Mouse (Mus musculus) hindbrain, embryonic 10.5 days (tissue): ENCODE measurements at regions not wholly inside any gene's neighbourhood (a gene's known extent, or its start where the extent isn't known, plus 50 kb on each side); places are given as distances from the start of the nearest gene placed in this dataset.

Experiments
- DNase-seq: peaks from one replicate; pipeline ENCODE4 v3.0.0-alpha.2; 2017; ENCODE audit warnings: low spot score
- H3K27ac ChIP-seq: fragments of 300-500 bp; sonication (generic); 2 replicates; pipeline ENCODE4 v1.5.1; 2016; ENCODE audit warnings: mild to moderate bottlenecking, moderate library complexity
- H3K27me3 ChIP-seq: fragments of 300-500 bp; sonication (generic); 2 replicates; pipeline ENCODE4 v1.6.1; 2016; ENCODE audit warnings: mild to moderate bottlenecking; ENCODE audit not compliant: poor library complexity, insufficient read depth, severe bottlenecking
- H3K36me3 ChIP-seq: fragments of 300-500 bp; sonication (generic); 2 replicates; pipeline ENCODE4 v1.6.1; 2016; ENCODE audit warnings: mild to moderate bottlenecking, moderate library complexity
- H3K4me1 ChIP-seq: fragments of 300-500 bp; sonication (generic); replicated peaks from 2 replicates; pipeline ENCODE4 v1.6.1; 2016; ENCODE audit warnings: mild to moderate bottlenecking
- H3K4me3 ChIP-seq: fragments of 300-500 bp; sonication (generic); 2 replicates; pipeline ENCODE4 v1.5.1; 2016; ENCODE audit warnings: mild to moderate bottlenecking, moderate library complexity
- H3K9me3 ChIP-seq: fragments of 300-500 bp; sonication (generic); 2 replicates; pipeline ENCODE4 v1.6.1; 2016; ENCODE audit warnings: mild to moderate bottlenecking, moderate library complexity
- WGBS: fragments of 180-500 bp; shearing (Covaris S2); methylation state at CpG from one replicate; pipeline ENCODE4 v1.1.7; 2016; 5-methylcytosine and 5-hydroxymethylcytosine counted together

GRCm38 (mm10) chr3:9920331-9920730, 167.6 kb upstream of the Gm9833 start:
- Histone ChIP-seq H3K4me1 (no peaks in the 10 kb centered on the region), H3K36me3 (no peaks in the 10 kb centered on the region), H3K27me3 (no peaks in the 10 kb centered on the region), H3K4me3 (no peak overlapping the region), H3K27ac (no peak overlapping the region), H3K9me3 (no peaks in the 10 kb centered on the region)
- DNase-seq = no peak
- 92% methylated on average over 3 of the region's 3 CpGs for WGBS

- no peak overlapping the region for H3K4me3 ChIP-seq
- H3K27me3 ChIP-seq = no peaks in the 10 kb centered on the region
- 87% methylated on average over 1 of the region's 1 CpGs for WGBS
- no peaks in the 10 kb centered on the region for H3K36me3 ChIP-seq
- no peak overlapping the region for H3K27ac ChIP-seq
- no peak for DNase-seq
- H3K4me1 ChIP-seq = no peaks in the 10 kb centered on the region
- H3K9me3 ChIP-seq = no peaks in the 10 kb centered on the region
These were observed 166.2 kb upstream of the Gm9833 start for GRCm38 (mm10) chr3:9921730-9922129.

- Histone ChIP-seq H3K4me1 (no peaks in the 10 kb centered on the region), H3K9me3 (no peaks in the 10 kb centered on the region), H3K27me3 (no peaks in the 10 kb centered on the region), H3K4me3 (no peak overlapping the region), H3K36me3 (no peaks in the 10 kb centered on the region), H3K27ac (no peak overlapping the region)
- 93% methylated on average over 10 of the region's 10 CpGs for WGBS
- no peak for DNase-seq
These were observed 165.3 kb upstream of the Gm9833 start for GRCm38 (mm10) chr3:9922541-9923046.

DNA sequence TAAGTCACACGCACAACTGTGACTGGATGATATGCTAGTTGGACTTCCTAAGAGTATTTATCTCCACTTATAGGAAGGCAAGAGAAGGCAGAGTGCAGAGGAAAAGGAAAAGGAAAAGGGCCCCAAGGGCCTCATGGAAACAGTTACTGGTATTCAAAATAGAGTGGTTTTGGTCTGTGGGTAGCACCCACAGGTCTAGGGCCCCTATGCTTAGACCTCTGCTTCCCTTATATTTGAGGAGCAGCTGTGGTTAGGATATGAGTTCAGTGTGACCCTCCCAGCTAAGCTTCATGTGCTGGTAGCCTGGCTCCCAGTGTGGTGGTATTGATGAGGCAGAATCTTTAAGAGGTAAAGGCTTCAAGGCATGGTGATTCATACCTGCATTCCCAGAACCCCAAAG, 163.3 kb upstream of the Gm9833 start:
- Histone ChIP-seq H3K27me3 (no peaks in the 10 kb centered on the region), H3K27ac (no peak overlapping the region), H3K9me3 (no peaks in the 10 kb centered on the region), H3K4me3 (no peak overlapping the region), H3K4me1 (no peaks in the 10 kb centered on the region), H3K36me3 (no peaks in the 10 kb centered on the region)
- 95% methylated on average over 1 of the region's 1 CpGs for WGBS
- no peak for DNase-seq

DNA sequence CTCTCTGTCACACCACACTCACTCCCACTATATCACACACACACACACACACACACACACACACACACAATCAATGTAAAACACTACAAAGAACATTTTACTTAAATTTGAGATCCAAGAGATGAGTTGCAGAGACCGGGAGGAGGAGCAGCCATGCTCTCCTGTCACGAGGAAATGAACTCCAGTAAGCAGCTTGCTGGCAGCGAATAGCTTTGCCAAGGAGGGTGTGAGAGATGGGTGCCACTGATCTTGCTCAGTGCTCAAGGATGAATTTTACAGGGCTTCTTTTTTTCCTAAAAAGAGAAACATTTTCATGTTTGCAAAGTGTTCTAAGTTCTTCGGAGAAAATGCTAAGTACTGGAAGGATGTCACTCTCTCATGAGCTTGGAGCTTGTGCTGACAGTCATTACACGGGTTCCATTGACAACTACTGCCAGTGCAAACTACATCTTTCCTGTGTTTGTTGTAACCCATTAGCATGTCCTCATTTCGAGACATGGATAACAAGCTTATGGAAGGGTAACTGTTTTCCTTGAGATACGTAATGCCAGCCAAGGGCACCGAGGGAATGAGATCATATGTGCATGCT, 151.0 kb upstream of the Gm9833 start:
- Histone ChIP-seq H3K4me1 (no peaks in the 10 kb centered on the region), H3K4me3 (no peak overlapping the region), H3K9me3 (no peaks in the 10 kb centered on the region), H3K36me3 (no peaks in the 10 kb centered on the region), H3K27ac (no peak overlapping the region), H3K27me3 (no peaks in the 10 kb centered on the region)
- no peak for DNase-seq
- WGBS = 88% methylated on average over 8 of the region's 8 CpGs

- Histone ChIP-seq H3K27ac (no peak overlapping the region), H3K27me3 (no peaks in the 10 kb centered on the region), H3K9me3 (no peaks in the 10 kb centered on the region), H3K4me3 (no peak overlapping the region), H3K36me3 (no peaks in the 10 kb centered on the region), H3K4me1 (no peaks in the 10 kb centered on the region)
- 83% methylated on average over 1 of the region's 1 CpGs for WGBS
- DNase-seq = no peak
These were observed 149.3 kb upstream of the Gm9833 start for GRCm38 (mm10) chr3:9938651-9939050.

DNA sequence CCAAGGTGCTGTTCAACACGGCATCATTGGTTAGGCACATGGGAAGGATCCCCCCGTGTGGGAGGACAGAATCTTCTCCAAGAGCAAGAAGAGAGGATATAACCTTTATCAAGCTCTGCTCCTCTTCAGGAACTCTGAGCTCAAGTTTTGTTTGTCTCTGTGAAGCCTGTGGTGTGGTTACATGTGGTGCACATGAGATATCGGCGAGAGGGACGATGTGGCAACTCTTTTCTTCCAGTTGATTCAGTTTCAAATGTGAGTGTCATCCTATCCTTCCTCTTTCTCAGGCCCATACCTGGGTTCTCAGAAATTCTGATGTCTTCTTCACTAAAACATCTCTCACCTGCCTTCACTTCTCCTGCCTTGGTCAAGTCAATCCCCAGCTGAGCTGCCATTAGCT, 145.3 kb upstream of the Gm9833 start:
- H3K27ac ChIP-seq = no peak overlapping the region
- no peak for DNase-seq
- 91% methylated on average over 5 of the region's 5 CpGs for WGBS
- H3K36me3 ChIP-seq = no peaks in the 10 kb centered on the region
- H3K27me3 ChIP-seq = no peaks in the 10 kb centered on the region
- H3K4me3 ChIP-seq = no peak overlapping the region
- no peaks in the 10 kb centered on the region for H3K4me1 ChIP-seq
- H3K9me3 ChIP-seq = no peaks in the 10 kb centered on the region

GRCm38 (mm10) chr3:9947357-9948065, 140.4 kb upstream of the Gm9833 start:
- 54% methylated on average over 11 of the region's 11 CpGs for WGBS
- Histone ChIP-seq H3K9me3 (no peaks in the 10 kb centered on the region), H3K27me3 (no peaks in the 10 kb centered on the region), H3K36me3 (no peaks in the 10 kb centered on the region), H3K4me1 (no peaks in the 10 kb centered on the region), H3K4me3 (no peak overlapping the region), H3K27ac (no peak overlapping the region)
- peak; percentile 52 for DNase-seq

DNA sequence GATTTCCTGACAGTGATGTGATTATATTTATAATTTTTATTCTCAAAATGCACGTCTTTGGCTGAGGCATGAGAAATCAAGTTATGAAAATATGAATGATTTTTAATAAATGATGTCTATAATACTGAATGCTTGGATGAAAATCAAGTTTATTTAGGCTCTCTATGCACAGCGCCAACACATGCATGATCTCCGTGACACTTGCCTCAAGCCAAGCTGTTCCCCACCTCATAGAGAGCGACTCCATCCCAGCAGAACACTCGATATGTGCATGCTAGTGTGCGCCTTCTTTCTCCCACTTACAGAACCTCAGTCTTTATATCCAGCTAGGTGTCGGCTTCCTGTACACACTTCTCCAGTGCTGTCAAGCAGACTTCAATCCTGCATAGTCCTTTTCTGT, 139.8 kb upstream of the Gm9833 start:
- Histone ChIP-seq H3K9me3 (no peaks in the 10 kb centered on the region), H3K4me3 (no peak overlapping the region), H3K36me3 (no peaks in the 10 kb centered on the region), H3K27ac (no peak overlapping the region), H3K4me1 (no peaks in the 10 kb centered on the region), H3K27me3 (no peaks in the 10 kb centered on the region)
- WGBS = 76% methylated on average over 7 of the region's 7 CpGs
- no peak for DNase-seq

- 88% methylated on average over 3 of the region's 3 CpGs for whole genome bisulfite sequencing
- Histone ChIP-seq H3K27me3 (no peaks in the 10 kb centered on the region), H3K9me3 (no peaks in the 10 kb centered on the region), H3K27ac (no peak overlapping the region), H3K4me3 (no peak overlapping the region), H3K4me1 (no peaks in the 10 kb centered on the region), H3K36me3 (no peaks in the 10 kb centered on the region)
- no peak for DNase-seq
These were observed 130.0 kb upstream of the Gm9833 start for GRCm38 (mm10) chr3:9957870-9958269.

DNA sequence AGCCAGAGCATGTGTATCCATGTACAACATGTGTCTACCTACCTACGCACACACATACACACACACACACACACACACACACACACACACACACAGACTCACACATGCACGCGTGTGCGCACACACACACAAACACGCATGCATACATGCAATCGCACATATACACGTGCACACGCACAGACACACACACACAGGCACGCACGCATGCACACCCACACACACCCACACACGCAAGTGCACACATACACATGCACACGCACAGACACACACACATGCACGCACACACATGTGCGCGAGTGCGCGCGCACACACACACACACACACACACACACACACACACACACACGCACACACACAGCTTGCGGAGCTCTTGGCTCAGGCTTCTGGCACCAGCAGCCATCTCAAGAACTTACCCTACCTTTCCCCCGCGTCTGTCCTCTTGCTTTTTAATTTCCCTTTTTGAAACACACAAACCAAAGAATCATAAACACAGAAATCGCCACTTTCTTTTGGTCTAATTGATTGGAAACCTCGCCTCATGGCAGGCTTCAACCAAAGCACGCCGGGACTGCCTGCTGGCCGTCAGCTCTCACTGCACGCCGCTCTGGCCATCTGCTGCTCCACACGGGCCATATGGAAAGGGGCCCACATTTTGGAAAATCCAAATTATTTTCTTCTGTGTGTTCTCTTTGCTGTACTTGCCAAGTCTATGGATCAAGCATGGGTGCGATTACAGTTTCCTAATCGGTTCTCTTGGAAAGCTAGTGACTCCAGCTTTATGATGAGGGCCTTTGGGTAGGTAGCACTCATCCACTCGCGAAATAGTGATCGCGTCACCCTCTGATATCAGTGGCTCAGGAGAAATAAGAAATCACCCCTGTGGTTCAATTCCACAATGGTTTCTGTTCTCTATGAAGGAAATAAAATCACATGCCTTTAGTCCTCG, 127.9 kb upstream of the Gm9833 start:
- Histone ChIP-seq H3K27me3 (no peaks in the 10 kb centered on the region), H3K4me1 (no peaks in the 10 kb centered on the region), H3K9me3 (no peaks in the 10 kb centered on the region), H3K27ac (no peak overlapping the region), H3K4me3 (no peak overlapping the region), H3K36me3 (no peaks in the 10 kb centered on the region)
- WGBS = 94% methylated on average over 37 of the region's 37 CpGs
- DNase-seq = no peak

DNA sequence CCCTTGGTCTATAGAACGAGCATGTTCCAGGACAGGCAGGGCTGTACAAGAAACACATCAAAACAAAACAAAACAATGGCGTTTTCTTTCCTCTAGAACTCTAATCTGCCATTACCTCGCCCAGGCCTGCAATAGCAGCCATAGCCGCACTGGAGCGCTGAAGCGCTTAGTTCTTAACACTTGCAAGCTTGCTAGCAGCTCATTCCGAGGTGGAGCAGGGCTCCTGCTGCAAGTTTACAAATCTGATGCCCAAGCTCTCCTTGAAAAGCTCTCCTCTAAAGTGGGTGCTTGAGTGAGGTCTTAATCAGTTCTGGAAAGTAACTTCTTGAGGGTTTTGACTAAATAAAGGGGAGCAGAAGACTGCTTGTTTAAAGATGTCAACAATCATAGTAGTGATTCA, 127.2 kb upstream of the Gm9833 start:
- 62% methylated on average over 7 of the region's 7 CpGs for WGBS

More for the DNA sequence above, 127.2 kb upstream of the Gm9833 start:
- no peak overlapping the region for H3K4me3 ChIP-seq
- H3K9me3 ChIP-seq = no peaks in the 10 kb centered on the region
- H3K27me3 ChIP-seq = no peaks in the 10 kb centered on the region
- H3K27ac ChIP-seq = no peak overlapping the region
- no peak for DNase-seq
- no peaks in the 10 kb centered on the region for H3K36me3 ChIP-seq
- no peaks in the 10 kb centered on the region for H3K4me1 ChIP-seq
